Mouse (Mus musculus): ENCODE measurements at regions not wholly inside any gene's neighbourhood (a gene's known extent, or its start where the extent isn't known, plus 50 kb on each side); places are given as distances from the start of the nearest gene placed in this dataset.
A peak's percentile ranks its signal among the peaks of the same experiment; 100 is the strongest.

DNA sequence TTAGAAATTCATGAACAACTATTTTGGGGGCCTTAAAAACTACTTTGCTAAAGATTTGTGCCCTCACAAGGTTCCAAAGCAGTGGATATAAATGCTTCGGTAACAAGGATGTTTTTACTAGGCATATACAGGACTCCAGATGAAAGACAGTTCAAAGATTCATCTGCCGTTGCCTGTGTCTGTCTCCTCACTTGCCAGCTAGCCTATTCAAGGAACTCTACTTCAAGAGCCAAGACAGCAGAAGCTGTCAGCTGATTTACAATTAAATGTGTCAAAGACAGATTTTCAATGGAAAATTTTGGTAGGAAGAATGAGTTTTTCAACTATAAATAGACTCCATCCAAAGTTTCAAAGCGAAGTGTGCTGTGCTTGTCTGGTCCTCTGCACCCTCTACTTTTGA is 494.0 kb upstream of the A1bg start:
- Histone ChIP-seq H3K27me3 (ENCODE audit: insufficient read depth, low read length) (no peaks in the 10 kb centered on the region), H3K4me2 (no peak overlapping the region), H3K4me3 (ENCODE audit: low read depth, low read length) (no peak overlapping the region), H3K9ac (no peak overlapping the region), H3K36me3 (ENCODE audit: insufficient read depth) (no peaks in the 10 kb centered on the region), H3K4me1 (ENCODE audit: insufficient read depth) (no peaks in the 10 kb centered on the region), H3K27ac (ENCODE audit: low read depth) (no peak overlapping the region), H3K9me3 (ENCODE audit: low read depth, low read length) (no peaks in the 10 kb centered on the region)
- 45% methylated on average over 3 of the region's 3 CpGs for WGBS
- DNase-seq (peak; percentile 34), ATAC-seq (ENCODE audit: insufficient read depth) (no peak)
- no peak for TF ChIP-seq CTCF (IDR thresholded peaks at IDR 0.05; ENCODE audit: low read depth)

DNA sequence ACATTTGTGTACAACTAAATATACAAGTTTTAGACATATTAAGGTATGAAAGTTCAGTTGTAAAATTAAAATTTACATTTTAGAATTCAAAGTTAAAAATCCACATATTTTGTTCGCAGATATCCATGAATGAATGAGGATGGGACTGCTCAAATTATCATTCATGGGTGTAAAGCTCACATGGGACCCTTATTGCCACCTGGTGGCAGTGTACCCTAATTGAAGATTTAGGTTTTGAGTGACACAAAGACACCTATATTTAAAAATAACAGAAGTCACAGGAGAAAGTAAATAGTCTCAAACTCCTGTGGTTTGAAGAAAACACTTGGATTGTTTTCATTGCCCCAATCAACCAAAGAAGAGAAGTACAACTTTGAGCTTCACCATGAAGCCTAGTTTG is 492.8 kb upstream of the A1bg start:
- no peak for ATAC-seq (ENCODE audit: insufficient read depth)
- Histone ChIP-seq H3K4me3 (ENCODE audit: low read depth, low read length) (no peak overlapping the region), H3K4me2 (no peak overlapping the region), H3K27ac (ENCODE audit: low read depth) (no peak overlapping the region), H3K4me1 (ENCODE audit: insufficient read depth) (no peaks in the 10 kb centered on the region), H3K9me3 (ENCODE audit: low read depth, low read length) (no peaks in the 10 kb centered on the region), H3K36me3 (ENCODE audit: insufficient read depth) (no peaks in the 10 kb centered on the region), H3K9ac (no peak overlapping the region), H3K27me3 (ENCODE audit: insufficient read depth, low read length) (no peaks in the 10 kb centered on the region)
- 65% methylated on average over 1 of the region's 1 CpGs for WGBS
- DNase-seq, result peak; percentile 28
- peak; percentile 38 for TF ChIP-seq CTCF (IDR thresholded peaks at IDR 0.05; ENCODE audit: low read depth)

DNA sequence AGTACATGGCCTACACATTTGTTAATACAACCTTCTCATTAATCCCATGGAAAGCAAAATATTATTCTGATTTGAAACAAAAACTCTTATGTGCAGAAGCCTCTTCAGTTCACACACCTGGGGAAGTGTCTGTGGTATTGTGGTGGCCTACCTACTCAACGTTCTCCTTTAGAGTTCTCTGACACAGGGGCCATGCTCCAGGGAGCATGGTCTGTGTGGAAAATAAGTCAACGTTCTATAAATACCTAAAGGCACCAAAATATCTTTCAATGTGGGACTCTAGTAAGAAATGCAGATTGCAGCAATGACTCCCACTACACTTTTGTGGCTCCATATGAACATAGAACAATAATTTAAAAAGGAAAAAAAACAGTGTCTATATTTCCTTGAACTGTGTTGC is 489.0 kb upstream of the A1bg start:
- Histone ChIP-seq H3K4me3 (ENCODE audit: low read depth, low read length) (no peak overlapping the region), H3K4me1 (ENCODE audit: insufficient read depth) (no peaks in the 10 kb centered on the region), H3K4me2 (no peak overlapping the region), H3K9me3 (ENCODE audit: low read depth, low read length) (no peaks in the 10 kb centered on the region), H3K27ac (ENCODE audit: low read depth) (no peak overlapping the region), H3K9ac (no peak overlapping the region), H3K36me3 (ENCODE audit: insufficient read depth) (no peaks in the 10 kb centered on the region), H3K27me3 (ENCODE audit: insufficient read depth, low read length) (no peaks in the 10 kb centered on the region)
- no peak for ATAC-seq (ENCODE audit: insufficient read depth)
- 87% methylated on average over 2 of the region's 2 CpGs for WGBS
- no peak for TF ChIP-seq CTCF (IDR thresholded peaks at IDR 0.05; ENCODE audit: low read depth)
- DNase-seq, result no peak

DNA sequence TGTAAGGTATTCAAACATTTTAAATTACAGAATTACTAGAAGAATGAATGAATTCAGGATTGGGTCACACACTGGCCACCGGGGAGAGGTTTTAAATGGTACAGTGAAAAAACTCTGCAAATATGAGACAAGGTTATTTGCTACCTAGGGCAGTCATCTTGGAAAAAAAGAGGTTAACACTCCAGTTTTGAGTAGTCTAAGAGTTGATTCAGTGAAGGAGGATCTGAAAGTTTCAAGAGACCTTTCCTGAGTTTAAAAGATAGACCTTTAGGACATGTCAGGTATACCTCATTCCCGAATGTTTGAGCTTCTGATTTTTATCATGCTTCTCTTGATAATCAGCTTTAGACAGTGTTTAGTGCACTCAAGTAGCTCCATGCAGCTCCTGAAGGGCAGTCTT is 488.0 kb upstream of the A1bg start:
- DNase-seq (no peak), ATAC-seq (ENCODE audit: insufficient read depth) (no peak)
- Histone ChIP-seq H3K9me3 (ENCODE audit: low read depth, low read length) (no peaks in the 10 kb centered on the region), H3K9ac (no peak overlapping the region), H3K4me2 (no peak overlapping the region), H3K4me1 (ENCODE audit: insufficient read depth) (no peaks in the 10 kb centered on the region), H3K27me3 (ENCODE audit: insufficient read depth, low read length) (no peaks in the 10 kb centered on the region), H3K36me3 (ENCODE audit: insufficient read depth) (no peaks in the 10 kb centered on the region), H3K4me3 (ENCODE audit: low read depth, low read length) (no peak overlapping the region), H3K27ac (ENCODE audit: low read depth) (no peak overlapping the region)
- no peak for TF ChIP-seq CTCF (IDR thresholded peaks at IDR 0.05; ENCODE audit: low read depth)
- 58% methylated on average over 2 of the region's 2 CpGs for WGBS

DNA sequence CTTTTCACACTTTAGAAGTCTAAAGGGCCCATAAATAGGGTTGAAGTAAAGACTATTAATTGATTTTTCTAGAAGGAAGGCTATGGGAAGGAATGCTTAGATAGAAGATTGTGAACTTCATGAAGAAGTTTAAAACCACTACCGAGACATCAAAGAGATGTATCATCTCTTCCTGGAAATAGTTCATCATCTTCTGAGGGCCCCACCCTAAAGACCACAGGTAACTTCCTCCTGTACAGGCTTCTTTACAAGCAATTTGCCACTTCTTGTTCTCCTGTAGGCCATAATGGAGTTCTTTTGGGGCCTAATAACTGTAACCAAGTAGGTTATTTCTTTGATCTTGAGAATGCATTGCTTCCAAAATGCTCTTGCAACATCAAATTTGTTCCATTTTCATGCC is 485.8 kb upstream of the A1bg start:
- ATAC-seq (ENCODE audit: insufficient read depth) (no peak), DNase-seq (no peak)
- 87% methylated on average over 1 of the region's 1 CpGs for WGBS
- H3K36me3 ChIP-seq (ENCODE audit: insufficient read depth), result no peaks in the 10 kb centered on the region
- H3K27ac ChIP-seq (ENCODE audit: low read depth), result no peak overlapping the region
- TF ChIP-seq CTCF (IDR thresholded peaks at IDR 0.05; ENCODE audit: low read depth), result no peak
- no peaks in the 10 kb centered on the region for H3K4me1 ChIP-seq (ENCODE audit: insufficient read depth)
- no peaks in the 10 kb centered on the region for H3K9me3 ChIP-seq (ENCODE audit: low read depth, low read length)
- no peak overlapping the region for H3K4me3 ChIP-seq (ENCODE audit: low read depth, low read length)
- no peak overlapping the region for H3K4me2 ChIP-seq
- no peak overlapping the region for H3K9ac ChIP-seq
- no peaks in the 10 kb centered on the region for H3K27me3 ChIP-seq (ENCODE audit: insufficient read depth, low read length)

DNA sequence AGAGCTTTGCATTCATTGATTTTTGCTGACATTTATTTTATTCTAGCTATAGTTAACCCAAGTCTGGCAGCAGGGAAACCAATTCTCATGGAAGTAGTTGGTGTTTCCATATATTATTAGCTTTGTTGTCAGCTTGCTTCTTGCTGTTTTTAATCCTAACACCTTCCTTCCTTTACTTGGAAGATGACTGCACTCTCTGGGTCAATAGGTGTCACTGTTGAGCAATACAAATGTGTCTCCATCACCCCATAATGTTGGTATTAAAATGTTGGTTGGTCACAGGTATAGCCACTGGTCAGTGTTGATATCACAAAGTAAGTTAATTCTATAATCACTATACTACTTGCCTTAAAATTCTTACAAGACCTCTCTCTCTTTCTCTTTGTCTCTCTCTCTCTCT is 477.9 kb upstream of the A1bg start:
- H3K4me3 ChIP-seq (ENCODE audit: low read depth, low read length), result no peak overlapping the region
- no peak for ATAC-seq (ENCODE audit: insufficient read depth)
- no peaks in the 10 kb centered on the region for H3K4me1 ChIP-seq (ENCODE audit: insufficient read depth)
- no peak overlapping the region for H3K9ac ChIP-seq
- H3K27ac ChIP-seq (ENCODE audit: low read depth), result no peak overlapping the region
- peak; percentile 68 for DNase-seq
- H3K36me3 ChIP-seq (ENCODE audit: insufficient read depth), result no peaks in the 10 kb centered on the region
- no peaks in the 10 kb centered on the region for H3K9me3 ChIP-seq (ENCODE audit: low read depth, low read length)
- peak; percentile 62 for TF ChIP-seq CTCF (IDR thresholded peaks at IDR 0.05; ENCODE audit: low read depth)
- no peaks in the 10 kb centered on the region for H3K27me3 ChIP-seq (ENCODE audit: insufficient read depth, low read length)
- H3K4me2 ChIP-seq, result no peak overlapping the region

DNA sequence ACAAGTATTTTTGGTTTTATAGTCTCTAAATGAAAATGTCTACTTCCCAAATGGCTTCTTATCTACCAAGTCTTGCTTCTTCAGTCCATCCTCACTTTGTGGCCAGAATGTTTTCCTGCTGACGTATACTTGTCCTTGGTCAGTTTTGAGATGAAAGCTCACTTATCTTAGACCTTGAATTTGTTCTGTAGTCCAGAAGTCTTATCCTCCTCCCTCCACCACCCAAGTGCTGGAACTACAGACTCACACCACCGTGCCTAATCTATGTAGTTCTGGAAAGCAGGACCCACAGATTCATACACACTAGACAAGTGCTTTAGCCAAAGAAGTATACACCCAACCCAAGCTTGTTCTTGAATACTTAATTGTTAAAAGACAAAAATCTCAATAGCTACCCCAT is 477.2 kb upstream of the A1bg start:
- Histone ChIP-seq H3K9me3 (ENCODE audit: low read depth, low read length) (no peaks in the 10 kb centered on the region), H3K9ac (no peak overlapping the region), H3K4me2 (no peak overlapping the region), H3K4me1 (ENCODE audit: insufficient read depth) (peaks cover 4% of the 10 kb centered on the region; the same call in 1 of the 2 replicates), H3K4me3 (ENCODE audit: low read depth, low read length) (no peak overlapping the region), H3K36me3 (ENCODE audit: insufficient read depth) (no peaks in the 10 kb centered on the region), H3K27me3 (ENCODE audit: insufficient read depth, low read length) (no peaks in the 10 kb centered on the region), H3K27ac (ENCODE audit: low read depth) (no peak overlapping the region)
- DNase-seq (no peak), ATAC-seq (ENCODE audit: insufficient read depth) (no peak)
- 72% methylated on average over 2 of the region's 2 CpGs for WGBS
- TF ChIP-seq CTCF (IDR thresholded peaks at IDR 0.05; ENCODE audit: low read depth), result no peak

DNA sequence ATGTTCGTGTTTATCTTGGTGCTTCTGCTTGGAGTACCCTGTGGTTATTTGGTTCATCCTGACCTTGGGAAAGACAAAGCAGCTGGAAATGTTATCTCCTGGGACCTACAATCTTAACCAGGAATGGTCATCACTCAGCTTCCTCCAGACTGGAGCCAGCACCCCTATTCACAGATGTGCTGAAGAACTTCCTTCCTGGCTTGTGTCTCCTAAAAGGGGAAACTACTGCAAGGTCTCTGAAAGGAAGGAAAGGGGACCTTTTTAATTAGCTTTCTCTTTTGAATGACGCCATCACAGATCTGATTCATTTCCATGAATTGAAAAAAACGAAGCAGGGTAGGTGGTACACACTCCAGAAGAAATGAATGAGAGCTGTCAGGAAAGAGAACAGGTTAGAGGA is 476.0 kb upstream of the A1bg start:
- Histone ChIP-seq H3K9ac (no peak overlapping the region), H3K36me3 (ENCODE audit: insufficient read depth) (no peaks in the 10 kb centered on the region), H3K27ac (ENCODE audit: low read depth) (no peak overlapping the region), H3K4me3 (ENCODE audit: low read depth, low read length) (no peak overlapping the region), H3K9me3 (ENCODE audit: low read depth, low read length) (no peaks in the 10 kb centered on the region), H3K4me1 (ENCODE audit: insufficient read depth) (peaks cover 7% of the 10 kb centered on the region; the same call in 1 of the 2 replicates), H3K27me3 (ENCODE audit: insufficient read depth, low read length) (no peaks in the 10 kb centered on the region), H3K4me2 (no peak overlapping the region)
- TF ChIP-seq CTCF (IDR thresholded peaks at IDR 0.05; ENCODE audit: low read depth), result no peak
- ATAC-seq (ENCODE audit: insufficient read depth) (no peak), DNase-seq (peak; percentile 20)
- WGBS, result 80% methylated on average over 3 of the region's 3 CpGs

Data from lung, embryonic 14.5 days (tissue).